9 mouse cellular contexts compared by ENCODE assay signal in genomic region chr9:123509638-123510604, GRCm38 (mm10). TPM values are rescaled to one million over a fixed set of nuclear protein-coding genes. Genes with fewer than 3 reads are reported as not detected.
DNase-seq lines count a peak whose midpoint lies in the region; ATAC-seq and TF ChIP-seq lines count a peak whose summit lies in the region.
"Had no signal": no experiment of that assay in that cellular context is flagged by ENCODE, and none has a peak within 500 bp of the region (broad histone marks: within the 10 kb centered on the region; RNA-seq: fewer than 3 reads in every experiment).

No protein-coding gene starts in this region.

- H3K9ac ChIP-seq in forebrain, embryonic 13.5 days, result no peak overlapping the region; the same call in 1 of the 2 replicates
- no peak overlapping the region for H3K9ac ChIP-seq in forebrain, embryonic 12.5 days
- H3K9ac ChIP-seq in neural tube, embryonic 13.5 days, result no peak overlapping the region
- no peak overlapping the region for H3K9ac ChIP-seq in kidney, postnatal 0 days (ENCODE audit: low read depth, low read length)
- H3K9ac ChIP-seq: limb, embryonic 13.5 days had no signal

- no peak overlapping the region for H3K27ac ChIP-seq in forebrain, embryonic 13.5 days
- H3K27ac ChIP-seq in forebrain, embryonic 12.5 days, result no peak overlapping the region
- H3K27ac ChIP-seq in neural tube, embryonic 13.5 days (replicated peaks), result peak overlapping the region; percentile 35; the same call in 1 of the 2 replicates
- H3K27ac ChIP-seq in kidney, postnatal 0 days, result peak overlapping the region; percentile 77
- H3K27ac ChIP-seq: limb, embryonic 13.5 days had no signal

- H3K36me3 ChIP-seq in forebrain, embryonic 13.5 days (ENCODE audit: poor library complexity, severe bottlenecking), result peaks cover 20% of the 10 kb centered on the region
- peaks cover 31% of the 10 kb centered on the region for H3K36me3 ChIP-seq in forebrain, embryonic 12.5 days (replicated peaks)
- H3K36me3 ChIP-seq in neural tube, embryonic 13.5 days, result peaks cover 18% of the 10 kb centered on the region; the same call in 1 of the 2 replicates
- H3K36me3 ChIP-seq in kidney, postnatal 0 days (ENCODE audit: insufficient read depth, low read length), result 0 out of 2 replicates have a peak, but pooled peaks cover 9% of the 10 kb centered on the region

- H3K4me2 ChIP-seq in forebrain, embryonic 13.5 days, result no peak overlapping the region
- no peak overlapping the region for H3K4me2 ChIP-seq in forebrain, embryonic 12.5 days
- no peak overlapping the region for H3K4me2 ChIP-seq in neural tube, embryonic 13.5 days
- H3K4me2 ChIP-seq in kidney, postnatal 0 days (ENCODE audit: low read length), result peak overlapping the region; percentile 15; the same call in 1 of the 2 replicates
- H3K4me2 ChIP-seq: limb, embryonic 13.5 days had no signal

- TF ChIP-seq CTCF in kidney, postnatal 0 days (IDR thresholded peaks at IDR 0.05; ENCODE audit: low read depth), result no peak

- no peak for DNase-seq in neural tube, embryonic 10.5 days (ENCODE audit: extremely low spot score, low spot score)
- peak; percentile 49 for DNase-seq in kidney, postnatal 0 days (ENCODE audit: low spot score)
- DNase-seq in thymus, postnatal 0 days (ENCODE audit: low spot score), result peak; percentile 72
- no peak for DNase-seq in adrenal gland, adult (ENCODE audit: inconsistent age in 2 of 2, low spot score in 1 of 2)
- no peak for DNase-seq in retina, embryonic 14.5 days (ENCODE audit: low spot score)

- 87% methylated on average over 8 of the region's 8 CpGs for WGBS in forebrain, embryonic 13.5 days
- WGBS in forebrain, embryonic 12.5 days, result 86% methylated on average over 8 of the region's 8 CpGs
- WGBS in neural tube, embryonic 13.5 days, result 66% methylated on average over 8 of the region's 8 CpGs
- WGBS in kidney, postnatal 0 days, result 55% methylated on average over 8 of the region's 8 CpGs

- no peak overlapping the region for H3K4me3 ChIP-seq in forebrain, embryonic 13.5 days
- no peak overlapping the region for H3K4me3 ChIP-seq in forebrain, embryonic 12.5 days (replicated peaks)
- no peak overlapping the region for H3K4me3 ChIP-seq in neural tube, embryonic 13.5 days
- H3K4me3 ChIP-seq in kidney, postnatal 0 days (replicated peaks; ENCODE audit: low read depth, low read length), result no peak overlapping the region
- H3K4me3 ChIP-seq: limb, embryonic 13.5 days had no signal

- H3K9me3 ChIP-seq in forebrain, embryonic 13.5 days (replicated peaks), result no peaks in the 10 kb centered on the region
- H3K9me3 ChIP-seq in forebrain, embryonic 12.5 days, result no peaks in the 10 kb centered on the region
- no peaks in the 10 kb centered on the region for H3K9me3 ChIP-seq in neural tube, embryonic 13.5 days
- no peaks in the 10 kb centered on the region for H3K9me3 ChIP-seq in kidney, postnatal 0 days (replicated peaks; ENCODE audit: low read length)
- H3K9me3 ChIP-seq: limb, embryonic 13.5 days had no signal

- 0 out of 2 replicates have a peak, but pooled peaks have one; percentile 21 for ATAC-seq in forebrain, embryonic 13.5 days
- no peak for ATAC-seq in forebrain, embryonic 12.5 days (ENCODE audit: low FRiP score)
- ATAC-seq in neural tube, embryonic 13.5 days (ENCODE audit: low read depth), result peak; percentile 62; the same call in 1 of the 2 replicates
- peak; percentile 78 for ATAC-seq in kidney, postnatal 0 days (replicated peaks; ENCODE audit: low FRiP score, low read depth)

- 0 out of 2 replicates have a peak, but pooled peaks cover 2% of the 10 kb centered on the region for H3K4me1 ChIP-seq in forebrain, embryonic 13.5 days
- H3K4me1 ChIP-seq in forebrain, embryonic 12.5 days, result no peaks in the 10 kb centered on the region
- H3K4me1 ChIP-seq in neural tube, embryonic 13.5 days (replicated peaks), result peaks cover 6% of the 10 kb centered on the region
- peaks cover 13% of the 10 kb centered on the region; the same call in 1 of the 2 replicates for H3K4me1 ChIP-seq in kidney, postnatal 0 days (replicated peaks; ENCODE audit: insufficient read depth, low read length)

- no peaks in the 10 kb centered on the region for H3K27me3 ChIP-seq in forebrain, embryonic 13.5 days
- no peaks in the 10 kb centered on the region for H3K27me3 ChIP-seq in forebrain, embryonic 12.5 days
- H3K27me3 ChIP-seq in neural tube, embryonic 13.5 days, result no peaks in the 10 kb centered on the region
- no peaks in the 10 kb centered on the region for H3K27me3 ChIP-seq in kidney, postnatal 0 days (ENCODE audit: insufficient read depth, low read length)
- H3K27me3 ChIP-seq: limb, embryonic 13.5 days had no signal

RNA-seq across cellular contexts. Expression of gene Sacm1l, which starts 19.6 kb away (rescaled TPM):
- polyA plus RNA-seq in forebrain, embryonic 13.5 days (2015; fragmentation: Nextera tagmentation; extraction: Ambion mirVana), result 41.0 and 43.6 TPM in 2 replicates
- 45.3 and 49.2 TPM in 2 replicates for polyA plus RNA-seq in forebrain, embryonic 12.5 days (2016; fragmentation: Nextera tagmentation; extraction: Ambion mirVana)
- 50.2 and 57.9 TPM in 2 replicates for polyA plus RNA-seq in neural tube, embryonic 13.5 days (2015; fragmentation: Nextera tagmentation; extraction: Ambion mirVana)
- polyA plus RNA-seq in kidney, postnatal 0 days (2015; fragmentation: Nextera tagmentation; extraction: Ambion mirVana), result 55.2 and 59.5 TPM in 2 replicates
- 46.7 and 47.3 TPM in 2 replicates for polyA plus RNA-seq in thymus, postnatal 0 days (2015; fragmentation: Nextera tagmentation; extraction: Ambion mirVana)

RNA-seq across cellular contexts. Expression of gene Limd1, which starts 31.4 kb away (rescaled TPM):
- polyA plus RNA-seq in forebrain, embryonic 13.5 days (2015; fragmentation: Nextera tagmentation; extraction: Ambion mirVana), result 28.0 and 31.5 TPM in 2 replicates
- polyA plus RNA-seq in forebrain, embryonic 12.5 days (2016; fragmentation: Nextera tagmentation; extraction: Ambion mirVana), result 44.8 and 46.2 TPM in 2 replicates
- polyA plus RNA-seq in neural tube, embryonic 13.5 days (2015; fragmentation: Nextera tagmentation; extraction: Ambion mirVana), result 16.2 and 20.0 TPM in 2 replicates
- polyA plus RNA-seq in kidney, postnatal 0 days (2015; fragmentation: Nextera tagmentation; extraction: Ambion mirVana), result 43.3 and 44.0 TPM in 2 replicates
- polyA plus RNA-seq in thymus, postnatal 0 days (2015; fragmentation: Nextera tagmentation; extraction: Ambion mirVana), result 33.6 and 33.7 TPM in 2 replicates

Comparison
In these comparisons a context has a peak if more than half of its experiments do, and no peak if none do; other contexts are left out.
1. H3K27ac ChIP-seq: peak in neural tube, embryonic 13.5 days (single experiment) and kidney, postnatal 0 days (single experiment); none in forebrain, embryonic 13.5 days (single experiment) and forebrain, embryonic 12.5 days (single experiment).
2. DNase-seq: peak in kidney, postnatal 0 days (single experiment) and thymus, postnatal 0 days (single experiment); none in neural tube, embryonic 10.5 days (single experiment), adrenal gland, adult (0 of 2) and retina, embryonic 14.5 days (single experiment).